Mouse (Mus musculus) activated CD4-positive, CD25-positive, alpha-beta regulatory T cell, adult 4 months (primary cell): ENCODE measurements around the gene Tmed8. TPM values are rescaled to one million over a fixed set of nuclear protein-coding genes. Genes with fewer than 3 reads are reported as not detected.
"Not testable (repeated sequence)": the region's sequence is repeated elsewhere in the genome, so short reads cannot be mapped to it uniquely, and the experiment has no call there.

Experiments
- ATAC-seq: one replicate; pipeline ENCODE4 v1.8.0; 2017
- polyA plus RNA-seq, 2 experiments: library from polyadenylated mRNA; unstranded; fragments of 100-300 nt; shearing (Covaris generic); gene quantifications; one replicate each; pipeline ENCODE4 v1.2.1; 2017

Gene Tmed8
- polyA plus RNA-seq, 2 experiments from 2014 or later = 3.3 to 3.9 TPM

- ATAC-seq = no peak
Measured at GRCm38 (mm10) chr12:87158099-87158498, 42.2 kb downstream of the Tmed8 start.

DNA sequence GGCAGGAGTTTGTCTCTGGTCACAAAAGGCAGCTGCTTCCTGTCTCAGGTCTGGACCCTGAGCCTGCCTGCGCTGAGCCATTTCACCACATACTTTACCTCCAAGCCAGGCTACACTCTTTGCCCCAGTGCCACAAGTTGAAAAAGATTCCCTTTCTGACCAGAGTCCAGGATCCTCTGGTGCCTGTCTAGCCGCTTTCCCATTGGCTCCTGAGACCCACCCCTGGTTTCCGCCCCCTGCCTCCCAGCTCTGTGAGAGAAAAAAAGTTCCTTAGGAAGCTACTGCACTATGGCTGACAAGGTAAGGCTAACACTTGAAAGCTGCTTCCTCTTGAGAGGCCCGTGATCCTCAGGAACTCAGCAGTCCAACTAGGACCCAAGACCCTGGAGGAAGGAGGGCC, 42.9 kb downstream of the Tmed8 start:
- no peak for ATAC-seq

GRCm38 (mm10) chr12:87154448-87154847, 45.8 kb downstream of the Tmed8 start:
- ATAC-seq = not testable (repeated sequence)

- ATAC-seq = no peak
Measured at GRCm38 (mm10) chr12:87149471-87149870, 50.8 kb downstream of the Tmed8 start.

DNA sequence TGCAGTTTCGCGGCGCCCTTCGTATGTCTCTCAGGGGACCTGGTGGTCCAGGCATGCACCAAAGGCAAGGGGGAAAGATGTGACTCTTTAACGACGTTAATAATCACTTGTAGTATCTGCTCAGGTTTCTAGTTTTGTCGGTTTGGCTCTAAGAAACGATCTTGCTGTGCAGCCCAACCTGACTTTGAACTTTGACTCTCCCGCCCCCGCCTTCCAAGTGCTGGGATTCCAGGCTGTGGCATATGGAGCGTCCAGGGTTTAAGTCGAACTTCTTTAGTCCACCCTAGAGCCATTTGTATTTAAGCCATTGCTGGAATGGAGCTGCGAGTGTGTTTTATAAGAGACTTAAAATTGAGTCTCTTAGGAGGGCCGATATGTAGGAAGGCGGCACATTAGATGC, 52.1 kb downstream of the Tmed8 start:
- no peak for ATAC-seq

- ATAC-seq = peak; percentile 91
Measured at GRCm38 (mm10) chr12:87147395-87148089, 52.7 kb downstream of the Tmed8 start, which contains the start of gene Pomt2. Pomt2 (minus strand) TSS chr12:87147968.

GRCm38 (mm10) chr12:87146966-87147365, 53.3 kb downstream of the Tmed8 start, which contains the start of gene Gstz1:
Gstz1 (plus strand) TSS chr12:87147165.
- peak; percentile 78 for ATAC-seq

DNA sequence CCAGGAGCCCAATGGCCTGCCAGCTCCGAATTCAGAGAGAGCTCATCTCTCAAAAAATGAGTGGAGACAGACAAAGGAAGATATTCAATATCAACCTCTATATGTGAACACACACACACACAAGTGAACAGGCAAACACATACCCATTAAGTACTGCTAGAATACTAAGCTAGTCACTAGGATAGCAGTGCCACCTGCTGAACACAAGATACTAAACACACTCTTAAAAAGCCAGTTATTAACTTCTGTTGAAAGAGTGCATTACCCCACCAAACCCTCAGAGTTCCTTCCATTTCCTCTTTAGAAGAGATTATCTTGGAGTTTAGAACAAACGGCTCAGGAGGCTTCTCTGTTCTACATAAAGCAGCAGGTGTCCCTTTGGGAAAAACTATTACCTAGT, 58.1 kb downstream of the Tmed8 start:
- ATAC-seq = no peak

DNA sequence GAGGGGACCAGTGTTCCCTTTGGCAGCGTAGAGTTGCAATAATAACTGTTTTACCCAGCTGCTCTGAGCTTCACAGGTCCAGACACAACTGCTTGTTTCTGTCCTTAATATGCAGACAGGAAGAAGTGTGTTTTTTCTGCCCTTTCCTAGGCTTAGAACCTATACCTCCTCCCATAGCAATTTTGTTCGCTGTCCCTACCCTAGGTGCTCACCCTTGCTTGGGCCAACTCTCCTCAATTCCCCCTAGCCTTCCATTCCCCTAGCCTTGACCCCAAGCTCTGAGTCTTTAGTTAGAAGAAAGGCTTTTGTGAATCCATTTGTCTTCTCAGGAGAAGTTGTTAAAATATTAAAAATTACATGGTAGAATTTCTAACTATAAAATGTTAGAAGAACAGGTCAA, 61.5 kb downstream of the Tmed8 start:
- ATAC-seq = no peak

DNA sequence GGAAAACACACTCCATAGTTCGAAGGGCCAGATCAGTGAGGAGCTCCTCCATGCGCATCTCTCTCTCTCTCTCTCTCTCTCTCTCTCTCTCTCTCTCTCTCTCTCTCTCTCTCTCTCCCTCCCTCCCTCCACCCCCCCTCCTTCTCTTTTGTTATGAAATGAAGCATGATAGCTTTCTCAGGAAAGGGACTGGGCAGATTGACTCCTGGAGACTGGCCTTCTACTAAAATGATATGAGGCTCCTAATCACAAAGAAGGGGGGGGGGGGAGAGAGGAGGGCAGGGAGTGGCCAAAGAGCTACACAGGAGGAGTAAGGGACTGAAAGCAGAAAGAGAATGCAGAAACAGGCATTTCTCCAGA, 61.9 kb downstream of the Tmed8 start:
- no peak for ATAC-seq

DNA sequence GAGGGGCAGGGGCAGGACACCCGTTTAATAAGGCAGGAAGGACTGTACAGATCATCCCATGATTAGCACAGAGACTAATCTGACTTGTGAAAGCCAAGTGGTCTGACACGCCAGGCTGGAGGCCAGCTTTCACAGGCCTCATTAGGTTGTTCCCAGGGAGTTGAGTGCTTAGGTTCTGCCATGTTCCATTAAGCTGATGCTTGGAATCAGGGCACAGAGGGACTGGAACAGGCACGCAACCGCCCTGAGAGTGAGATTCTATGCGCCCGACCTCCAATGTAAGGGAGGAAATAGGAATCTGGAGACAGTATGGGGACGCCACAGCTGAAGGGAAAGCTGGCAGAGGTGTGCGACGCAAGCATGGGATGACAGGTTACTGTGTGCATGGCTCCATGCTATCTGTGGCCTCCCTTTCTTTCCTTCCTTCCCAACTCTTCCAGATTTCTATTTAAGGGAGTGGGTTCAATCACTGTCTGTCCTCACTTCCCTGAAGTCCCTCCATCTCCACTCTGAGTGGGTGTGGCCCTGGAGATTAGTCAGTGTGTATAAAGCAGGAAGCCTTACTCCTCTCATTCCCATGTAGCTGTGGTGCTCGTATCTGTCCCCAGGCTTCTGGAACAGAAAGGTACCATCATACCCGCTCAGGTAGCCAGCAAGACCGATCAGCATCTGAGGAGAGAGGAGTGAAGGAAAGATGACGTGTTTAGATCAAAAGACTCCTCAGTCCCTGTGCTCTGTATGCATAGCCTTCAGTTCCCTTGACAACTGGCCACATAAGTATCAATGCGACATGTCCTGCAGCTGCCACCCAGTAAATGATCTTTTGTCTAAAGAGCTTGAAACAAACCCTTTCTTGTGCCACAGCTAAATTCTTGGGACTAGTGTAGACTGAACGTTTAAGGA, 62.6 kb downstream of the Tmed8 start:
- ATAC-seq = no peak

- no peak for ATAC-seq
Measured at GRCm38 (mm10) chr12:87132784-87133183, 67.5 kb downstream of the Tmed8 start.

DNA sequence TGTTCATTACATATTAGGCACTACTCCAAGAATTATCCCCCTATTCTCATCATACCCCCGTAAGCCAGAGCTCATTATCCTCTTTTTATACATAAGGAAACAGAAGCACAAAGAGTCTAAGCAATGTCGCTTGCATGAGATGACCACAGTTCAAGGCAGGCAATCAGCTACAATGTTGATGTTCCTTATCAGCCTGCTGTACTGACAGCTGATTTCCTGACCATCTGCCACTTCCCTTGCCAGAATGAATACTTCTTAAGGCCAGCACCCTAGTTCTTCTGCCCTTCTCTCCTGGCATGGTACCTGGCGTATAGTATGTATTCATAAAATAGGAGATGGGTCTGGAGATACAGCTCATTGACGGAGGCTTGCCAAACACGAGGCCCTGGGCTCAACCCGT, 68.0 kb downstream of the Tmed8 start:
- ATAC-seq = no peak

DNA sequence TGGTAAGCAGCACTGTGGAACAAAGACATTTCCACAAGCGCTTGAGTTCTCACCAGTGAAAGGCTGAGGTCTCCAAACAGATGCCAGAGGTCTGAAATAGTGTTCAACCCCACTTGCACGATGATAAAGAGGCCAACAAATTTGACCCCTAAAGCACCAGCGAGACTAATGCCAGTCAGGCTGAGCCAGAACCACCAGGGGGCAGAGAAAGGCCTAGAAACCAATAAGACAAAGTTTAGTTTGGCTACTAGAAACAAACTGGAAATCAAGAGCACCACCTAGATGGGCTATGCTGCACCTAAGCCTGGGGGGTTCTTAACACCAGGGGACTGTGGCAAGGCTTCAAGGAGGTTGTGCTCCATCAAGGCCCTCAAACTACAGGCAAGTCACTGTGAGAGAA, 68.6 kb downstream of the Tmed8 start:
- ATAC-seq = no peak

- ATAC-seq = no peak
Measured at GRCm38 (mm10) chr12:87131181-87131580, 69.1 kb downstream of the Tmed8 start.

GRCm38 (mm10) chr12:87130224-87130623, 70.0 kb downstream of the Tmed8 start:
- ATAC-seq = peak; percentile 98

DNA sequence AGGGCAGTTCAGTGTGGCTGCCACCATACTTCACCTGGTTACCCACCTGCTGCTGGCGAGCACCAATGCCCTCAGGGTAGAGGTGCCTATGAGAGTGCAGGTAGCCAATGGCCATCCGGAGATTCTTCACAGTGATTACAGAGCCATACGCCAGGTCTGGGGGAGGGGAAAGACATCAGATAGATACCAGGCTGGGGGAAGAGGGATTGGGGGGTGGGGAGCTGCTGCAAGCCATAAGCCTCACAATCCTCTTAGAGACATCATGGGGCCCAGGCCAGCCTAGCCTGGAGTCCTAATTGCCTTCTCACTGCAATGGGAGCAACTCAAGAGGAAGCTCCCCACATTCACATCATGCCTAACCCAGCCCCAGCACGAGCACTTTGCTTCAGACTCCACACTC, 73.0 kb downstream of the Tmed8 start:
- no peak for ATAC-seq

DNA sequence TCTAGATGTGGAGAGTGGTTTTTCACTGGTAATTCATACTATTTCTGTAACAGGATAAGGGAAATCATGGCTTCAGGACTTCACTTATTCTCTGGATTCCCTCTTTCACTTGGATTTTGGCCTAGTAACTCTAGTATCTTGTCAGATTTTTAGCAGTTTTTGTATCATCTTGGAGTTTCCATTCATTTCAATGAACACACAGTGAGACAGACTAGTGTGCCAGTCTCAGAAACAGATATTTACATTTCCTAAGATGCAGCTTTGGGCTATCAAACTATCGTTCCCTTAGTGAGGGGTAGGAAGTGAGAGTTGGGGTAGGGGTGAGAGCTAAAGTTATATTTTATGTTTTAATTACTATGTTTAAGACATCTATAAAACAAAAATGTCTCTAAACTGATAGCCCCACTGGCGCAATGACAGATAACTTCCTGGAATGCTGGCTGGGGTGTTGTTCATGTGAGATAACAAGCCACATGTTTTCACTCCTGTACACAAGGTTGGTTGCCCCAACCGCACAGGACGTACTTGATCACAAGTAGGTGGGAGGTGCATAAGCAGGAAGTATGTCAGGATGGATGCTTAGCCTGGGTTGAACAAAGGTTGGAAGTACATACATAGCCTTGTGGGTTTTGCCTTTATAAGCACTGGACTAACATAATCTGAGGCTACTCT, 78.2 kb downstream of the Tmed8 start:
- ATAC-seq = no peak

Other genes with a start within 250 kb of the Tmed8 start
- under 1 TPM in 1 of 2 experiments, not detected in 1; 0.60 TPM for gene Zdhhc22, start 210.0 kb downstream of the Tmed8 start, polyA plus RNA-seq
- gene Tmem63c, start 179.1 kb downstream of the Tmed8 start, polyA plus RNA-seq = under 1 TPM in 1 of 2 experiments, not detected in 1; 0.40 TPM
- under 1 TPM in 1 of 2 experiments, not detected in 1; 0.25 TPM for gene Ngb, start 97.9 kb downstream of the Tmed8 start, polyA plus RNA-seq
- 10 to 100 TPM; 15.3 to 15.7 TPM for gene Gstz1, start 53.3 kb downstream of the Tmed8 start, polyA plus RNA-seq
- gene Pomt2, start 52.5 kb downstream of the Tmed8 start, polyA plus RNA-seq = 1 to 10 TPM in 1 of 2 experiments, under 1 TPM in 1; 0.81 to 1.4 TPM
- 1 to 10 TPM in 1 of 2 experiments, not detected in 1; 5.0 TPM for gene Samd15, start 731 bp downstream of the Tmed8 start, polyA plus RNA-seq
- 1 to 10 TPM in 1 of 2 experiments, under 1 TPM in 1; 0.64 to 1.2 TPM for gene Noxred1, start 38.3 kb upstream of the Tmed8 start, polyA plus RNA-seq
- gene Vipas39, start 65.8 kb upstream of the Tmed8 start, polyA plus RNA-seq = 10 to 100 TPM; 33.6 to 34.7 TPM
- 100 to 1,000 TPM; 116 to 151 TPM for gene Ahsa1, start 66.0 kb upstream of the Tmed8 start, polyA plus RNA-seq
- not detected for gene Ism2, start 99.3 kb upstream of the Tmed8 start, polyA plus RNA-seq
- gene Sptlc2, start 187.9 kb upstream of the Tmed8 start, polyA plus RNA-seq = 10 to 100 TPM; 66.1 to 85.8 TPM
- gene Slirp, start 243.4 kb upstream of the Tmed8 start, polyA plus RNA-seq = 100 to 1,000 TPM in 1 of 2 experiments, 10 to 100 TPM in 1; 83.4 to 124 TPM
- 10 to 100 TPM; 53.3 to 59.3 TPM for gene Alkbh1, start 243.6 kb upstream of the Tmed8 start, polyA plus RNA-seq